8 mouse cellular contexts compared by ENCODE assay signal in the genomic region with DNA sequence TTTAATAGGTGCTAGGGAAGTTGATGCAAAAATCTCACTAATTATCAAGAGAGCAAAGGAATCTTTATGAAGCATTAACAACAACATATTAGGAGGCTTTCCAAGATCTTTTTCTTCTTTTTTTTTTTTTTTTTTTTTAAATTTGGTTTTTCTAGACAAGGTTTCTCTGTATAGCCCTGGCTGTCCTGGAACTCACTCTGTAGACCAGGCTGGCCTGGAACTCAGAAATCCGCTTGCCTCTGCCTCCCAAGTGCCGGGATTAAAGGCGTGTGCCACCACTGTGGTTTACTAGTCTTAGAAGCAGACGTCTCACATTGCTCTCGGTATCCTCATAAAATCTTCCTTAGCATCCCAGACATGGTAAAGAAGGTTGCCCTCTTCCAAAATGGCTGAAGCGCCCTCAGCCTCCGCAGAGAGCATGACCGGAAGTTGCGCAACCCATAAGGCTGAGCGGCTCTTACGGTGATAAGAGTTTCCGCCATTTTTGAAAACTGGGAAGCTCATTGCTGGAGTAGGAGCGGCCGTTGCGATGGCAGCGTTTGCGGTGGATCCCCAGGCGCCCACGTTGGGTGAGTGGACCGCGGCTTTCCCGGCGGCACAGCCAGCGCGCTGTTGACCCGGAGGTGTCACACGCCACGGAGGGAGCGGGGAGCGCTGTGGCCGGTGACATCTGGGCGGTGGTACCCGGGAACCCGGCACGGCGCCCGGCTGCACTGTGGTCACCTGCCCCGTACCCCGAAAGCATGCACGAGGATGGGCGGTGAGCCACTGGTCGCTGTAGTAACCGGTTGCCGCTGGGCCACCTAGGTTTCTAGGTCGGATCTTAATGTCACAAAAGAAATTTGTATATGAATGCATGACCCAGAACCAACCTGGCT. TPM values are rescaled to one million over a fixed set of nuclear protein-coding genes. Genes with fewer than 3 reads are reported as not detected.
DNase-seq lines count a peak whose midpoint lies in the region; ATAC-seq lines count a peak whose summit lies in the region.

No protein-coding gene starts in this region.

- H3K9ac ChIP-seq in hindbrain, embryonic 12.5 days: peak overlapping the region; percentile 80

- ATAC-seq in hindbrain, embryonic 12.5 days (ENCODE audit: low FRiP score): peak; percentile 98

- 0% methylated on average over 45 of the region's 45 CpGs for WGBS in hindbrain, embryonic 12.5 days

- peak overlapping the region; percentile 83 for H3K27ac ChIP-seq in hindbrain, embryonic 12.5 days

- peak; percentile 88 for DNase-seq in Muller cell, postnatal 12 days (ENCODE audit: inconsistent ontology term)
- peak; percentile 90 for DNase-seq in cerebellum, adult 9-11 months
- DNase-seq in frontal cortex, adult 2 months (ENCODE audit: extremely low spot score in 1 of 2, low spot score in 1 of 2): peak; percentile 84 to 96
- peak; percentile 89 to 93 for DNase-seq in layer of hippocampus, postnatal 14 days (ENCODE audit: low spot score in 2 of 2)
- DNase-seq in lung, postnatal 14 days: peak; percentile 94
- peak; percentile 84 for DNase-seq in retina, adult 2 months (ENCODE audit: low read depth, low spot score)
- DNase-seq in thymus, postnatal 36 days: peak; percentile 84 to 88

- H3K4me1 ChIP-seq in hindbrain, embryonic 12.5 days: peaks cover 7% of the 10 kb centered on the region

- no peaks in the 10 kb centered on the region for H3K9me3 ChIP-seq in hindbrain, embryonic 12.5 days (replicated peaks)

- peak overlapping the region; percentile 93 for H3K4me3 ChIP-seq in hindbrain, embryonic 12.5 days

- H3K4me2 ChIP-seq in hindbrain, embryonic 12.5 days (replicated peaks): peak overlapping the region; percentile 66

- no peaks in the 10 kb centered on the region for H3K27me3 ChIP-seq in hindbrain, embryonic 12.5 days

- peaks cover 9% of the 10 kb centered on the region for H3K36me3 ChIP-seq in hindbrain, embryonic 12.5 days

RNA-seq across cellular contexts. Expression of gene Nup35, which starts 21.6 kb away (rescaled TPM):
- polyA plus RNA-seq in frontal cortex, adult 2 months (2012; rRNA removed): 22.9 and 28.2 TPM in 2 replicates
- 52.3 and 53.0 TPM in 2 replicates for polyA plus RNA-seq in hindbrain, embryonic 12.5 days (2016; fragmentation: Nextera tagmentation; extraction: Ambion mirVana)
- 10 to 100 TPM; 15.7 to 23.5 TPM for total RNA-seq in layer of hippocampus, postnatal 14 days (2021)

RNA-seq across cellular contexts. Expression of gene Dusp19, which starts 21.8 kb away (rescaled TPM):
- 14.0 and 14.4 TPM in 2 replicates for polyA plus RNA-seq in frontal cortex, adult 2 months (2012; rRNA removed)
- 21.2 and 22.7 TPM in 2 replicates for polyA plus RNA-seq in hindbrain, embryonic 12.5 days (2016; fragmentation: Nextera tagmentation; extraction: Ambion mirVana)
- 10 to 100 TPM; 20.1 to 23.6 TPM for total RNA-seq in layer of hippocampus, postnatal 14 days (2021)

RNA-seq across cellular contexts. Expression of gene Nckap1, which starts 57.4 kb away (rescaled TPM):
- polyA plus RNA-seq in frontal cortex, adult 2 months (2012; rRNA removed): 219 and 235 TPM in 2 replicates
- 109 TPM in 2 replicates for polyA plus RNA-seq in hindbrain, embryonic 12.5 days (2016; fragmentation: Nextera tagmentation; extraction: Ambion mirVana)
- 100 to 1,000 TPM; 474 to 483 TPM for total RNA-seq in layer of hippocampus, postnatal 14 days (2021)

Comparison
In these comparisons a context has a peak if more than half of its experiments do, and no peak if none do; other contexts are left out.
1. Peak in every context shown above with its lines: DNase-seq, ATAC-seq, H3K4me3 ChIP-seq and H3K27ac ChIP-seq.